Mouse (Mus musculus) erythroblast, embryonic 14.5 days (primary cell): ENCODE data around the gene Cadps. TPM values are rescaled to one million over a fixed set of nuclear protein-coding genes. Genes with fewer than 3 reads are reported as not detected.

Experiments
- H3K27me3 ChIP-seq: 2 replicates; pipeline ENCODE4 v1.6.1; 2012; ENCODE audit warnings: inconsistent platforms; ENCODE audit not compliant: control insufficient read depth
- H3K36me3 ChIP-seq: 2 replicates; pipeline ENCODE4 v1.6.1; 2012; ENCODE audit warnings: mild to moderate bottlenecking, inconsistent platforms; ENCODE audit not compliant: control insufficient read depth
- H3K4me1 ChIP-seq: 2 replicates; pipeline ENCODE4 v1.6.1; 2012; ENCODE audit warnings: inconsistent platforms; ENCODE audit not compliant: control insufficient read depth
- H3K4me3 ChIP-seq: replicated peaks from 2 replicates; pipeline ENCODE3; 2012; ENCODE audit warnings: moderate library complexity, mild to moderate bottlenecking, inconsistent platforms
- H3K9me3 ChIP-seq: 2 replicates; pipeline ENCODE4 v1.6.1; 2012; ENCODE audit warnings: low read length, inconsistent platforms, mixed read lengths; ENCODE audit not compliant: control insufficient read depth
- GATA1 ChIP-seq: IDR thresholded peaks from 2 replicates; pipeline ENCODE4 v1.6.1; 2012; ENCODE audit warnings: low read length, inconsistent platforms, mixed read lengths
- TAL1 ChIP-seq: IDR thresholded peaks from 3 replicates; pipeline ENCODE4 v1.6.1; 2012; ENCODE audit warnings: low read length, inconsistent platforms, mixed read lengths
- polyA plus RNA-seq: library from polyadenylated mRNA; stranded (reverse); fragments of >175 nt; gene quantifications from 2 replicates; pipeline ENCODE4 v1.2.3, GENCODE M21; 2012

Cadps gene
- polyA plus RNA-seq, 1 experiment = not detected

DNA sequence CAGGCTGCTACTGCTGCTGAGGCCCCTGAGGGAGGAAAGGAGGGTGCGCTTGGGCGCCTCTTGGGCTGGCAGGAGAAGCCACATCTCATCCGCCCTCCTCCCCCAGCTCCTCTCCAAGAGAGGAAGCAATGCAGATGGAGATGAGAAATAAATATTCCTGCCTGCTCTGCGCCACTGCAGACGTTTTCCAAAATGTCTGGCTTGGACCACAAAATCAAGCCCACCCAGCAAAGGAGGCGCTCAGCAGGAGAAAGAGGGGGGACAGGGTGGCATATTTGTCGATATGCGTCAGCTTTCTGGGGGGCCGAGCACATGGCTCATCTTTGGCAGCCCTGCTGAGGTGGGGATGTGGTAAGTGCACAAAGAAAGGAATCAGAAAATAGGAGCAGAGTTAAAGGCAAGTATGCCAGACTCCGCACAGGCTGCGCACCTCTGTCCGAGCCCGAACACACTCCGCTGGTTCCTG is 385.9 kb downstream of the Cadps start:
- Histone ChIP-seq H3K4me1 (no peaks in the 10 kb centered on the region), H3K27me3 (no peaks in the 10 kb centered on the region), H3K4me3 (no peak overlapping the region), H3K36me3 (no peaks in the 10 kb centered on the region), H3K9me3 (no peaks in the 10 kb centered on the region)
- no peak for TF ChIP-seq TAL1
- no peak for TF ChIP-seq GATA1

DNA sequence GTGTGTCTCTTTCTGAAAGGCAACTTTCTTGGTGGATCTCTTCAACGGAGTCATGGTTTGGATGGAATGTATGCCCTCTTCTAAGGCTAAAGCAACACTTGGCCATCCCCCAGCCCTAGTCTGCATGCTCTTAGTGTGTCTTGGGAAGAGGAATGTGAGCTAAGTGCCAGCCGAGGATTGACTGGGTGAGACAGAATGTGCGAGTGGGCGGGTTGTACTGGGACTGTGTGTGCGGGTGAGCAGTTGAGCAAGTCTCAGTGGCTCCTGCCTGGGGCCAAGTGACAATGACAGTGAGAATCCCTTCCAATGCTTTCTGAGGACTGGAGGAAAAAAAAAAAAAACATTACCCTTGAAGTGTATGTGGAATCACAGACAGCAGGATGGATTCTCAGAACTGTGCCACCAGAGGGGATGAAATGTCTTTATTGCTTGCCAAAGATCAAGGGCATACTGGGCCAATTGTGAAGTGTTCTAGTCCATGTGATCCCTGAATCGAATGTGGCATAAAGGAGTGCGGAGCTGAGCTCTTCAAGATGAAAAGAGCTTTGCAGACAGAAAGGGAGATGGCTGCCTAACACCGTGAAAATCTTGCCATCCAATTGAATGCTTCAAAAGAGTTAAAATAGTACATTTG is 394.7 kb downstream of the Cadps start:
- TF ChIP-seq GATA1 = no peak
- TF ChIP-seq TAL1 = no peak
- no peaks in the 10 kb centered on the region for H3K27me3 ChIP-seq
- no peaks in the 10 kb centered on the region for H3K36me3 ChIP-seq
- no peaks in the 10 kb centered on the region for H3K9me3 ChIP-seq
- no peak overlapping the region for H3K4me3 ChIP-seq
- no peaks in the 10 kb centered on the region for H3K4me1 ChIP-seq

DNA sequence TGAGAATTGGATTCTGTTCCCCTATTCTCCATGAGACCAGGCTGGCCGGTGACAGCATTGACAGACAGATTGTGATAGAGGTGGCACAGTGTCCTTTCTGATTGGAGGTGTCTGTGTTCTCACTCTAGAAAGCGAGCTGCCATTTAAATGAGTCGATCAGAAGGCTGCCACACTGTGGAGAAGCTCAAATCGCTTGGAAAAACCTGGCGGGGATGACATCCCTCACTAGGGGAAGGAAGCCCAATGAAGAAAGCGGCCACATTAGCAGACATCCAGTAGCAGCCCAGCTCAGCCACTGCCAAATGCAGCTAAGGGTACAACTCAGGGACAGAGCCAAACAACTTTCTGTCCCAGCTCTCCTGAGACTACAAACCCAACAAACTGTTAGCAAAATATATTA is 397.6 kb downstream of the Cadps start:
- Histone ChIP-seq H3K36me3 (no peaks in the 10 kb centered on the region), H3K9me3 (no peaks in the 10 kb centered on the region)
- TF ChIP-seq GATA1 = no peak
- no peak for TF ChIP-seq TAL1

DNA sequence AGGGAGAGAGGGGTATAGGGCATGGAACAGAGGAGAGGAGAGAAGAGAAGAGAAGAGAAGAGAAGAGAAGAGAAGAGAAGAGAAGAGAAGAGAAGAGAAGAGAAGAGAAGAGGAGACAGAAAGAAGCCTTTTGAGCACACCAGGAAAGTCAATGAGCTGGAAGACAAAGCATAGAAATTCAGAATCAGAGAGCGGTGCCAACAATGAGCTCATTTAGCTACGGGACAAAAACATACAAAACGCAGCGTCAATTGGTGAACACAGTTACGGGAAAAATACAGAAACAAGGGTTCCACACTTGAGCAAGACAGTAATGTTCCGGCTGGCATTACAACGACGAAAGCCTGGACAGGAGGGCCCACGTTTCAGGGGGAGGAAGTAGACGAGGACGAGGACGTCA is 412.6 kb downstream of the Cadps start:
- no peak overlapping the region for H3K4me3 ChIP-seq
- H3K9me3 ChIP-seq = no peaks in the 10 kb centered on the region
- no peaks in the 10 kb centered on the region for H3K4me1 ChIP-seq
- H3K36me3 ChIP-seq = no peaks in the 10 kb centered on the region
- TF ChIP-seq TAL1 = no peak
- no peak for TF ChIP-seq GATA1
- H3K27me3 ChIP-seq = no peaks in the 10 kb centered on the region

More for the DNA sequence above, 397.6 kb downstream of the Cadps start:
- Histone ChIP-seq H3K4me1 (no peaks in the 10 kb centered on the region), H3K4me3 (no peak overlapping the region), H3K27me3 (no peaks in the 10 kb centered on the region)

DNA sequence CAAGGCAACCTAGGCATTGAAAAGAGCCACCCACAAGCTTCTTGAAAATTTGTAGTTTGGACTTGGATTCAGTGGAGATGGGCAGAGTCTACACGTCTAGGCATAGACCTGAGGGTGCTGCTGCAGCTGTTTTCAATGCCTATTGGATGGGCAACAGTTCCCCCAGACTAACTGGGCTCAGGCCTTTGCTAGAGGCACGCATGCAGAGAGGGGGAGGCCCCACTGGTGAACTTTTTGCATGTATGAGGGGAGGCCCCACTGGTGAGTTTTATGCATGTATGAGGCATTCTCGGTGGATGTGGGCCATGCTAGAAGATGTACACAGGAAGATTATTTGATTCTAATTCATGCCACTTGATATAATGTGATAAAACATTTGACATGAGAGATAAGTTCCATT is 413.1 kb downstream of the Cadps start:
- no peaks in the 10 kb centered on the region for H3K36me3 ChIP-seq
- no peaks in the 10 kb centered on the region for H3K9me3 ChIP-seq
- H3K4me1 ChIP-seq = no peaks in the 10 kb centered on the region
- TF ChIP-seq GATA1 (no peak), TAL1 (no peak)
- no peaks in the 10 kb centered on the region for H3K27me3 ChIP-seq
- no peak overlapping the region for H3K4me3 ChIP-seq

DNA sequence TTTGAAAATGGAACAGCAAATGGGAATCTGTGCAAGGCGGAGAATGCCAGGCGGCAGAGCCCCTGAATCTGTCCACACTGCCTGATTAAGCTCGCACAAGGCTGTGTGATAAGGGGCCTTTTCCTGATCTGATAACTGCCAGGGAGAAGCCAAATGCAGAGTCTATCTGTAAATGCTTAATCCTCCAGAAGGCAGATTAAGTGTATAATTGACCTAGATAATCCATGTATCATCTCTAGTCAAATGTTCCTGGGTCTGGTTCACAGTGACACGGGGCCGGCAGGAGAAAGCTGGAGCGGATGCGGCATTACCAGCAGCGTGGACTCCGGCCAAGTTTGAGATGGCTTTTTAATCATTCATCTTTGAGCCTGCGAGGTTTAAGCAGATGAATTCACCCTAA is 416.3 kb downstream of the Cadps start:
- Histone ChIP-seq H3K36me3 (no peaks in the 10 kb centered on the region), H3K9me3 (no peaks in the 10 kb centered on the region), H3K4me3 (no peak overlapping the region), H3K4me1 (no peaks in the 10 kb centered on the region), H3K27me3 (no peaks in the 10 kb centered on the region)
- TF ChIP-seq TAL1 (no peak), GATA1 (no peak)

DNA sequence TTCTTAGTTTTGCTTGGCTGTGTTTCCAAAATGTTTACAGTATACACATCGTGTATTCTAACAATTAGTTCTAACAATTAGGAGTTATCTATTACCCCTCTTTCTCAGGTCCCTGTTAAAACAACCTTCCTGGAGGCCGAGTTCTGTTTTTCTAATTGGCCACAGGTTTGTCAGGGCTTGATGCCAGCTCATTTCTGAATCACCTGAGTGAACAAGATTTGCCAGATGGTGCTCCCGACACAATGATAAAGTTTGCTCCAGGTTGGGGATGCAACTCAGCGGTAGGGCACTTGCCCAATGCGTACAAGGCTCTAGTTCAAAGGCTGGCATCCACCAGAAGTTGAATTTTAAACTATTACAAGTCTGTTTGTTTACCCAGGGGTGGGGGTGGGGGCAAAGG is 417.7 kb downstream of the Cadps start:
- H3K4me1 ChIP-seq = no peaks in the 10 kb centered on the region
- H3K27me3 ChIP-seq = no peaks in the 10 kb centered on the region
- H3K4me3 ChIP-seq = no peak overlapping the region
- no peaks in the 10 kb centered on the region for H3K9me3 ChIP-seq
- H3K36me3 ChIP-seq = no peaks in the 10 kb centered on the region
- TF ChIP-seq GATA1 = no peak
- no peak for TF ChIP-seq TAL1

DNA sequence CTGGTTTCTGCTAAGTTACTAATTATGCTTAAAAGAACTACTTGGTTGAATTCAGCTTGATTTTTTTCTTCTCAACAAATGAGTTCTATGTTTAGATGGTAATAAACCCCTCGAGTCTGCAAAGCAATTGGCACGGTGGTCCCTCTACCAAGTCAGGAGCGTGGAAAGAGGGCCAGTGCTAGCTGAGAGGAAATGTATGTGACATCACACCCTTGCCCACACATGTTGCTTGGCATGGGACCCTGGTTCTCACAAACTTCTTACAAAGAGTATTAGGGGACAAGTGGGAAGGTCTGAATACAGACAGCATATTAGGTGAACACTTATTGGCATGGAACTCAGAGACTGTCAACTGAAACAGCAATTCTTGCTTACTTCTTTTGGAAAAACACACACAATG is 418.2 kb downstream of the Cadps start:
- TF ChIP-seq TAL1 (no peak), GATA1 (no peak)
- Histone ChIP-seq H3K27me3 (no peaks in the 10 kb centered on the region), H3K4me1 (no peaks in the 10 kb centered on the region), H3K36me3 (no peaks in the 10 kb centered on the region), H3K4me3 (no peak overlapping the region), H3K9me3 (no peaks in the 10 kb centered on the region)

DNA sequence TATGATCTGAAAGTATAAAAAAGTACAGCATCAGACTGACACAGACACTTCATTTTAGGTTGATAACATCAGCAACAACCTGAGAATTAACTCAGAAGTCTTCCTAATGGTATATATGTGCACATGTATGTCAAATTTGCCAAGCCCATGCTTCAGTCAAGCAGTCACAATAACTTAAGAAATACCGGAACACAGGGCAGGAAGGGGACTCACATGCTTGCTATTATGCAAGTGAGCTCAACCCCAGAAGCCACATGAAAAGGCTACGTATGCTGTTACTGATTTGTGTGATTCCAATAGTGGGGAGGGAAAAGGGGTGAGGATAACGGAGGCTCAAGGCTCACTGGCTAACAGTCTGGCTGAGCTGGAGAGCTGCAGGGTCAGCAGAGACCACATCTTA is 418.8 kb downstream of the Cadps start:
- TF ChIP-seq GATA1 = no peak
- no peak for TF ChIP-seq TAL1

DNA sequence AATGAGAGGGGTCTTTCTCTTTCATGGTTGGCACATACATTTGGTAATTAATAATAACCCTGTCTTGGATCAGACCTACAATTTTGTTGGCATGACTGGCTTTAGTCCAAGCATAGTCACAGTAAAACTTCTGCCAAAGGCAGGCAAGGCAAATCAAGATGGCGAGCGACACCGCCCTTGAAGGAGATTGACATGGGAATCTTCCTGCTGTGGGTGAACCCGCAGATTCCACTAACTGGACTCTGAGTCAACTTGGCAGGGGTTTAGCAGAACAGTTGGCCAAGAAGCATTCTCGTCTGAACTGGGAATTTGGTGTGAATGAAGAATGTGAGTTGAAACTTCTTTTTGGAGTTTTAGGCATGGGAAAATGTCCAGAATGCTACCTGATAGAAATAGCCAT is 422.8 kb downstream of the Cadps start:
- Histone ChIP-seq H3K36me3 (no peaks in the 10 kb centered on the region), H3K27me3 (no peaks in the 10 kb centered on the region), H3K4me1 (no peaks in the 10 kb centered on the region), H3K9me3 (no peaks in the 10 kb centered on the region), H3K4me3 (no peak overlapping the region)
- TF ChIP-seq GATA1 (no peak), TAL1 (no peak)

More for the DNA sequence above, 418.8 kb downstream of the Cadps start:
- no peaks in the 10 kb centered on the region for H3K9me3 ChIP-seq
- H3K4me1 ChIP-seq = no peaks in the 10 kb centered on the region
- H3K4me3 ChIP-seq = no peak overlapping the region
- H3K27me3 ChIP-seq = no peaks in the 10 kb centered on the region
- no peaks in the 10 kb centered on the region for H3K36me3 ChIP-seq
